Mouse (Mus musculus) CH12.LX (cell line): ENCODE results near the gene Gtdc1. TPM values are rescaled to one million over a fixed set of nuclear protein-coding genes. Genes with fewer than 3 reads are reported as not detected.

Experiments used
- DNase-seq: peaks from one replicate; pipeline ENCODE4 v3.0.0-alpha.2; 2013; ENCODE audit errors: extremely low read depth
- H3K27ac ChIP-seq: 2 replicates; pipeline ENCODE4 v1.5.1; 2012; ENCODE audit warnings: low read depth, mild to moderate bottlenecking, control low read depth, moderate library complexity; ENCODE audit not compliant: insufficient read depth
- H3K27me3 ChIP-seq: replicated peaks from 2 replicates; pipeline ENCODE3; 2012; ENCODE audit warnings: inconsistent platforms
- H3K36me3 ChIP-seq, 2 experiments: replicated peaks in 1 of 2; 2 replicates each; pipeline versions ENCODE3 to v1.6.1; 2012; ENCODE audit warnings: inconsistent platforms in 1 of 2, low read length in 1 of 2, mild to moderate bottlenecking in 1 of 2, mixed read lengths in 1 of 2, moderate library complexity in 1 of 2; ENCODE audit not compliant: control insufficient read depth in 1 of 2, insufficient read depth in 1 of 2
- H3K4me1 ChIP-seq, 2 experiments: 2 replicates each; pipeline ENCODE4 v1.6.1; 2012; ENCODE audit warnings: inconsistent platforms in 1 of 2, moderate library complexity in 1 of 2; ENCODE audit not compliant: insufficient read depth in 2 of 2, control insufficient read depth in 1 of 2
- H3K4me2 ChIP-seq: 2 replicates; pipeline ENCODE4 v1.6.1; 2012; ENCODE audit warnings: low read depth, mild to moderate bottlenecking, control low read depth; ENCODE audit not compliant: poor library complexity, insufficient read depth, severe bottlenecking
- H3K4me3 ChIP-seq, 3 experiments: fragments of 150-350 bp in 1 of 3; sonication (generic) in 1 of 3; replicated peaks in 1 of 3; 2 replicates each; pipeline versions ENCODE3 to v1.5.1; 2011 to 2012; ENCODE audit warnings: low read depth in 2 of 3, low read length in 2 of 3, mild to moderate bottlenecking in 2 of 3, moderate library complexity in 2 of 3, control low read depth in 1 of 3, improper control_type of control experiment in 1 of 3, inconsistent platforms in 1 of 3, mixed read lengths in 1 of 3; ENCODE audit not compliant: poor library complexity in 1 of 3
- H3K79me2 ChIP-seq: replicated peaks from 2 replicates; pipeline ENCODE4 v1.6.1; 2012; ENCODE audit warnings: mild to moderate bottlenecking, moderate library complexity; ENCODE audit not compliant: control insufficient read depth, poor library complexity, insufficient read depth, severe bottlenecking; ENCODE audit errors: extremely low read depth
- H3K9ac ChIP-seq: 2 replicates; pipeline ENCODE4 v1.6.1; 2012; ENCODE audit warnings: low read depth, mild to moderate bottlenecking, control low read depth, moderate library complexity; ENCODE audit not compliant: insufficient read depth
- H3K9me3 ChIP-seq: replicated peaks from 2 replicates; pipeline ENCODE3; 2012; ENCODE audit warnings: low read length, inconsistent platforms, mixed read lengths
- CHD1 ChIP-seq: IDR thresholded peaks from 2 replicates; pipeline ENCODE4 v1.6.1; 2012; ENCODE audit warnings: low read depth, low read length, improper control_type of control experiment, inconsistent platforms
- CHD2 ChIP-seq: IDR thresholded peaks from 2 replicates; pipeline ENCODE4 v1.6.1; 2011; ENCODE audit warnings: low read length, improper control_type of control experiment
- EP300 ChIP-seq: IDR thresholded peaks from 2 replicates; pipeline ENCODE4 v1.6.1; 2011; ENCODE audit warnings: low read length, improper control_type of control experiment
- ETS1 ChIP-seq: conservative IDR thresholded peaks from 2 replicates; pipeline ENCODE4 v1.6.1; 2012; ENCODE audit warnings: low read depth, mild to moderate bottlenecking, inconsistent platforms, low read length, improper control_type of control experiment, moderate library complexity
- GABPA ChIP-seq: IDR thresholded peaks from 2 replicates; pipeline ENCODE4 v1.6.1; 2012; ENCODE audit warnings: low read depth, low read length, improper control_type of control experiment, inconsistent platforms; ENCODE audit not compliant: insufficient replicate concordance
- HCFC1 ChIP-seq: IDR thresholded peaks from 2 replicates; pipeline ENCODE4 v1.6.1; 2012; ENCODE audit warnings: low read depth, mild to moderate bottlenecking, inconsistent platforms, low read length, improper control_type of control experiment
- MAZ ChIP-seq: IDR thresholded peaks from 2 replicates; pipeline ENCODE4 v1.6.1; 2012; ENCODE audit warnings: low read depth, mild to moderate bottlenecking, inconsistent platforms, low read length, improper control_type of control experiment, moderate library complexity
- NRF1 ChIP-seq: IDR thresholded peaks from 2 replicates; pipeline ENCODE4 v1.6.1; 2014; ENCODE audit warnings: low read depth, mild to moderate bottlenecking, inconsistent platforms, low read length, improper control_type of control experiment, moderate library complexity
- POLR2A ChIP-seq: IDR thresholded peaks from 2 replicates; pipeline ENCODE4 v1.6.1; 2011; ENCODE audit warnings: low read depth, mild to moderate bottlenecking, improper control_type of control experiment, low read length
- RCOR1 ChIP-seq: conservative IDR thresholded peaks from 2 replicates; pipeline ENCODE4 v1.6.1; 2012; ENCODE audit warnings: low read depth, mild to moderate bottlenecking, inconsistent platforms, low read length, improper control_type of control experiment
- TCF12 ChIP-seq: IDR thresholded peaks from 2 replicates; pipeline ENCODE4 v1.6.1; 2014; ENCODE audit warnings: low read depth, mild to moderate bottlenecking, inconsistent platforms, low read length, improper control_type of control experiment
- ZNF384 ChIP-seq: IDR thresholded peaks from 2 replicates; pipeline ENCODE4 v1.6.1; 2012; ENCODE audit warnings: low read depth, low read length, improper control_type of control experiment, inconsistent platforms
- dilution Hi-C: fragments of 300-500 bp; cut with MboI; formaldehyde crosslinking; loops from 2 replicates; pipeline ENCODE4 v1.14.3; 2020; ENCODE audit warnings: low sequenced_read_pairs; ENCODE audit not compliant: extremely low pct_unique_long_range_greater_than_20kb, extremely low pct_ligation_motif_present
- in situ Hi-C: fragments of 300-500 bp; cut with MboI; formaldehyde crosslinking; loops from 3 replicates; pipeline ENCODE4 v1.14.3; 2019; ENCODE audit warnings: low sequenced_read_pairs, low pct_ligation_motif_present, low pct_unique_long_range_greater_than_20kb, mixed read lengths
- polyA plus RNA-seq: library from polyadenylated mRNA; unstranded; fragments of >175 nt; gene quantifications from 2 replicates; pipeline ENCODE4 v1.2.1, GENCODE M21; 2012; ENCODE audit warnings: low read depth; ENCODE audit not compliant: insufficient read length
- total RNA-seq, 2 experiments: library from RNA; depleted of rRNA; stranded (reverse); fragments of 300-350 nt in 1 of 2; fragments of >200 nt in 1 of 2; gene quantifications; 2 replicates each; pipeline ENCODE4 v1.2.3; 2012 to 2014

The Gtdc1 gene
- total and polyA plus RNA-seq, 3 experiments, result 11.1 to 18.2 (median 15.8) TPM

DNA sequence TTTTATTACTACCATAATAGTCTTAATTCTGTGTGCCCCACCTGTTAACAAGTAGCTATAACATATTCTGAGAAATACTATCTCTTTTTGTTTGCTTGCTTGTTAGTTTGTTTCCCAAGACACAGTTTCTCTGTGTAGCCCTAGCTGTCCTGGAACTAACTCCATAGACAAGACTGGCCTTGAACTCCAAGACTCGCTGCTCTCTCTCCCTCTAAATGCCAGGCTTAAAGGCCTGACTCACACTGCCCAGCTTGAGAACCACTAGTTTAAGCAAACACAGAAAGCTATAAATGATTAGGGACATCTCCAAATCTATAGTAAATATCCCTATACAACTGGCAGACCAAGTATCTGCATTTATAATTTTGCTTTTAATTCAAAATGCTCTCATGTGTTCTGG is 8.1 kb downstream of the Gtdc1 start:
- Histone ChIP-seq H3K4me2 (peak overlapping the region; percentile 89), H3K4me1 (peaks cover 10 to 26% of the 10 kb centered on the region in 2 experiments; a peak in 3 of 4 replicates)
- no peak for TF ChIP-seq ETS1
- TF ChIP-seq CHD2, result no peak
- TF ChIP-seq TCF12, result no peak
- no peak for TF ChIP-seq MAZ
- no peak for TF ChIP-seq GABPA
- TF ChIP-seq, all 38 proteins: peak for 0
- Histone ChIP-seq H3K27me3 (no peaks in the 10 kb centered on the region), H3K36me3 (no peaks in the 10 kb centered on the region), H3K79me2 (peaks cover 39% of the 10 kb centered on the region), H3K27ac (peak overlapping the region; percentile 75; the same call in 1 of the 2 replicates), H3K4me3 (peak overlapping the region in 2 of 3 experiments; percentile 23 to 56), H3K9ac (peak overlapping the region; percentile 98), H3K9me3 (no peaks in the 10 kb centered on the region)
- dilution Hi-C loops, result no loop called here
- in situ Hi-C loops, result no loop called here
- no peak for DNase-seq

DNA sequence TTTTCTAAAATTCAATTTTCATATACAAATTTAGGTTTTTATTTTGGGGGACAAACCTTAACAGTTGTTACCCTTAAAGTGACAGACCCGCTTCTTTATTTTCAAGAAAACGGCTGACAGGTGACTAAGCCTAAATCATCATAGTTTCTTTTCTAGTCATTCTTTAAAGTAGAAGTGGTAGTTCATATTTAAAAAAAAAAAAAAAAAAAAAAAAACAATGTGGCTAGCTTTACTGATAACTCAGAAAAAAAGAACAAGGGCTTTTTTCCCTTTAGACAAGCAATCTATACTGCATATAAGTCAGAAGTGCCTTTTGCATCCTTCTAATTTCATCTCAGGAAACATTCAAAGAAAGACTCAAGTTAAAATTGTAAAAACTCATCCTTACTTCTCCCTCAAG is 8.7 kb downstream of the Gtdc1 start:
- no peak overlapping the region for H3K27ac ChIP-seq
- H3K4me2 ChIP-seq, result no peak overlapping the region
- peak overlapping the region; percentile 98; the same call in 1 of the 2 replicates for H3K9ac ChIP-seq
- no peaks in the 10 kb centered on the region for H3K9me3 ChIP-seq
- peaks cover 43% of the 10 kb centered on the region for H3K79me2 ChIP-seq
- DNase-seq, result no peak
- peaks cover 10 to 22% of the 10 kb centered on the region in 2 experiments; a peak in 3 of 4 replicates for H3K4me1 ChIP-seq
- H3K36me3 ChIP-seq, result no peaks in the 10 kb centered on the region
- in situ Hi-C loops, result no loop called here
- peak; percentile 38; the same call in 1 of the 2 replicates for TF ChIP-seq EP300
- TF ChIP-seq HCFC1, result no peak
- TF ChIP-seq ZNF384, result peak; percentile 89
- TF ChIP-seq NRF1, result no peak
- TF ChIP-seq POLR2A, result no peak
- H3K4me3 ChIP-seq, result peak overlapping the region in 1 of 3 experiments; percentile 23
- no peaks in the 10 kb centered on the region for H3K27me3 ChIP-seq
- dilution Hi-C loops, result no loop called here

DNA sequence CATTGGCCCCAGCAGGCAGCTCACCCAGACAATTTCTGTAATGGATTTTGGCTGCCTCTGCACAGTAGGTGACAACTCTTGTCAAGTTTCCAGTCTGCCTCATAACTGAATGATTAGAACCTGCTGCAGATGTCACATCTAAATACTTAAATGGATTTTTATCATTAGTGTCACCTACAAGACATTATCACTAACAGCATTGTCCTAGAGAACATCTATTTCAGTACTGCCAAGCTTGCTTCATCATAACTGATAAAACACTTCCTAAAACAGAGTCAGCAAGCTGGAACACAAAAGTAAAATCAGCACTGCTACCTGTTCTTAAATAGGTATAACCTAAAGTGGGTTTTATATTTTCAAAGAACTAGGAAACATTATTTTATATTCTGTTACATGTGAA is 11.2 kb downstream of the Gtdc1 start:
- no peaks in the 10 kb centered on the region for H3K36me3 ChIP-seq
- no peaks in the 10 kb centered on the region for H3K9me3 ChIP-seq
- TF ChIP-seq CHD1 (0 out of 2 replicates have a peak, but pooled peaks have one; percentile 42), RCOR1 (no peak)
- no peaks in the 10 kb centered on the region for H3K27me3 ChIP-seq
- no peak overlapping the region for H3K9ac ChIP-seq
- H3K27ac ChIP-seq, result no peak overlapping the region
- no peak overlapping the region for H3K4me3 ChIP-seq
- no peak for DNase-seq
- H3K79me2 ChIP-seq, result peaks cover 41% of the 10 kb centered on the region
- in situ Hi-C loops, result no loop called here
- dilution Hi-C loops, result no loop called here
- no peak overlapping the region; the same call in 1 of the 2 replicates for H3K4me2 ChIP-seq
- H3K4me1 ChIP-seq, result peaks cover 10 to 12% of the 10 kb centered on the region in 2 experiments; a peak in 3 of 4 replicates
